Mouse (Mus musculus): Measurements from ENCODE around the gene Ap3m1.
"Not testable (repeated sequence)": the region's sequence is repeated elsewhere in the genome, so short reads cannot be mapped to it uniquely, and the experiment has no call there.

Ap3m1 gene

GRCm38 (mm10) chr14:21052112-21052780, at the start of gene Ap3m1, which contains the start of gene Adk:
Gene Ap3m1, minus strand, starts transcription at chr14:21052508.
Gene Adk, plus strand, starts transcription at chr14:21052574.
- peak; percentile 92 for ATAC-seq (ENCODE audit: low TSS enrichment)

- 0 out of 2 replicates have a peak, but pooled peaks have one; percentile 29 for ATAC-seq (ENCODE audit: low TSS enrichment)
These were observed 49.3 kb upstream of the Ap3m1 start for GRCm38 (mm10) chr14:21101562-21101961.

GRCm38 (mm10) chr14:21100876-21101275, 48.6 kb upstream of the Ap3m1 start:
- no peak for ATAC-seq (ENCODE audit: low TSS enrichment)

GRCm38 (mm10) chr14:21099371-21099770, 47.1 kb upstream of the Ap3m1 start:
- ATAC-seq (ENCODE audit: low TSS enrichment) = peak; percentile 94

- no peak for ATAC-seq (ENCODE audit: low TSS enrichment)
These were observed 44.4 kb upstream of the Ap3m1 start for GRCm38 (mm10) chr14:21096689-21097088.

GRCm38 (mm10) chr14:21096279-21096678, 44.0 kb upstream of the Ap3m1 start:
- no peak for ATAC-seq (ENCODE audit: low TSS enrichment)

- ATAC-seq (ENCODE audit: low TSS enrichment) = not testable (repeated sequence)
These were observed 41.9 kb upstream of the Ap3m1 start for GRCm38 (mm10) chr14:21094161-21094560.

- no peak for ATAC-seq (ENCODE audit: low TSS enrichment)
These were observed 38.7 kb upstream of the Ap3m1 start for GRCm38 (mm10) chr14:21090930-21091486.

- ATAC-seq (ENCODE audit: low TSS enrichment) = no peak
These were observed 38.1 kb upstream of the Ap3m1 start for GRCm38 (mm10) chr14:21090400-21090799.

GRCm38 (mm10) chr14:21088731-21089130, 36.4 kb upstream of the Ap3m1 start:
- ATAC-seq (ENCODE audit: low TSS enrichment) = no peak

GRCm38 (mm10) chr14:21087390-21088060, 35.2 kb upstream of the Ap3m1 start:
- ATAC-seq (ENCODE audit: low TSS enrichment) = no peak; the same call in 1 of the 2 replicates

- ATAC-seq (ENCODE audit: low TSS enrichment) = peak; percentile 17; the same call in 1 of the 2 replicates
These were observed 34.6 kb upstream of the Ap3m1 start for GRCm38 (mm10) chr14:21086827-21087351.

- ATAC-seq (ENCODE audit: low TSS enrichment) = no peak
These were observed 33.8 kb upstream of the Ap3m1 start for GRCm38 (mm10) chr14:21086106-21086505.

- ATAC-seq (ENCODE audit: low TSS enrichment) = no peak
These were observed 33.4 kb upstream of the Ap3m1 start for GRCm38 (mm10) chr14:21085666-21086065.

GRCm38 (mm10) chr14:21082823-21083222, 30.5 kb upstream of the Ap3m1 start:
- ATAC-seq (ENCODE audit: low TSS enrichment) = no peak

- ATAC-seq (ENCODE audit: low TSS enrichment) = no peak
These were observed 26.2 kb upstream of the Ap3m1 start for GRCm38 (mm10) chr14:21078511-21078910.

- no peak for ATAC-seq (ENCODE audit: low TSS enrichment)
These were observed 25.6 kb upstream of the Ap3m1 start for GRCm38 (mm10) chr14:21077939-21078338.

GRCm38 (mm10) chr14:21076501-21077194, 24.3 kb upstream of the Ap3m1 start:
- ATAC-seq (ENCODE audit: low TSS enrichment) = peak; percentile 25; the same call in 1 of the 2 replicates

- ATAC-seq (ENCODE audit: low TSS enrichment) = peak; percentile 91
These were observed 23.6 kb upstream of the Ap3m1 start for GRCm38 (mm10) chr14:21075751-21076500.

GRCm38 (mm10) chr14:21074398-21075320, 22.4 kb upstream of the Ap3m1 start:
- no peak for ATAC-seq (ENCODE audit: low TSS enrichment)
